Mouse (Mus musculus) megakaryocyte-erythroid progenitor cell, adult 5-6 weeks (primary cell): ENCODE data around the gene Grik5. TPM values are rescaled to one million over a fixed set of nuclear protein-coding genes. Genes with fewer than 3 reads are reported as not detected.

Experiments
- ATAC-seq: replicated peaks from 2 replicates; pipeline ENCODE4 v1.8.0; 2016; ENCODE audit warnings: mild to moderate bottlenecking, inconsistent platforms; ENCODE audit not compliant: severe bottlenecking, poor library complexity, low FRiP score, low TSS enrichment
- total RNA-seq, 2 experiments: library from RNA; stranded (forward) in 1 of 2; stranded (reverse) in 1 of 2; fragments of 200-1000, 215-1000 nt in 1 of 2; fragments of >200 nt in 1 of 2; fragmentation: Nextera tagmentation in 1 of 2; gene quantifications; 2 replicates each; pipeline ENCODE4 v1.2.3; 2014 to 2017

The Grik5 gene
- total RNA-seq, 2 experiments from 2014 or later: 0.23 to 31.7 TPM

DNA sequence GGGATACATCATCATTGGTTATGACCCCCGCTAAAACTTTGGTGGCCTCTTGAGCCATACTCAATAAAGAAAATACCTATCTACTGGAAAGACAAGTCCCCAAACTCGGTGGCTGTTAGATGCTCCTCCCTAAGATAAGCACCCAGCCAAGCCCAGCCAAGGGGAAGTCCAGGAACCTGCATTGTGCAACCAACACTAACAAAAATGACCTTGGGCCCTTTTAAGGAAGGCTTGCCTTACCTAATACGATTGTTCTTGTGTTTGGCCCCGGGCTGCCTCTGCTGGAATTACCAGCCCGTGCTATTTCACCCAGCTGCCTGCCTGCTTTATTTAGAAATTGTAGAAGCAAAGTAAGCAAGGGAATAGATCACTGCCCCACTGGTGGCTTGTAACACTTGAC lies 12.5 kb upstream of the Grik5 start:
- 0 out of 2 replicates have a peak, but pooled peaks have one; percentile 29 for ATAC-seq

DNA sequence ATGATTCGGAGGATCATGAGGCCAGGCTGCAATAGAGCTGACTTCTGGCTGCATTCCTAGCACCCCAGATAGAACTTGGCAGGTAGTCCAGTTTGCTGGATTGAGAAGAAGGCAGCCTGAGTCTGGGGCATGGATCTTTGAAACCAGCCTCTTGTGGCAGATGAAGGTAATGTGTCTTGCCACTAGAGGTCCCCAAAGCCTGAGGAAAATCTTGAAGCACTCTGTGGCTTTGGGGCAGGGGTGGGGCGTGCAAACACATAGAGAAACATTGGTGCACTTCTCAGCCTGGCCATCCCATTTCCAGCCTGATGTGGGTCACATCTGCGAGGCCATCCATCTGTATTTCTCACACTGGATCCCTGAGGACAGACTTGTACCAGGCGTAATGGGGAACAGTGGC lies 10.4 kb upstream of the Grik5 start:
- ATAC-seq: peak; percentile 77

DNA sequence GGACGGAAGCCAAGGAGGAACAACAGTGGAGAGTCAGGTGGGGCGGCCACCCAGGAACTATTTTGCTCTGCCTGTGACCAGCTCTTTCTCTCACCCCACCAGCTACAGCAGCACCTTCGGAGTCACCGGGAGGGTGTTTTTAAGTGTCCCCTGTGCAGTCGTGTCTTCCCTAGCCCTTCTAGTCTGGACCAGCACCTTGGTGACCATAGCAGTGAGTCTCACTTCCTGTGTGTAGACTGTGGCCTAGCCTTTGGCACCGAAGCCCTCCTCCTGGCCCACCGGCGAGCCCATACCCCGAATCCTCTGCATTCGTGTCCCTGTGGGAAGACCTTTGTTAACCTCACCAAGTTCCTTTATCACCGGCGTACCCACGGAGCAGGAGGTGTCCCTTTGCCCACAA lies 8.3 kb upstream of the Grik5 start:
- ATAC-seq: no peak

DNA sequence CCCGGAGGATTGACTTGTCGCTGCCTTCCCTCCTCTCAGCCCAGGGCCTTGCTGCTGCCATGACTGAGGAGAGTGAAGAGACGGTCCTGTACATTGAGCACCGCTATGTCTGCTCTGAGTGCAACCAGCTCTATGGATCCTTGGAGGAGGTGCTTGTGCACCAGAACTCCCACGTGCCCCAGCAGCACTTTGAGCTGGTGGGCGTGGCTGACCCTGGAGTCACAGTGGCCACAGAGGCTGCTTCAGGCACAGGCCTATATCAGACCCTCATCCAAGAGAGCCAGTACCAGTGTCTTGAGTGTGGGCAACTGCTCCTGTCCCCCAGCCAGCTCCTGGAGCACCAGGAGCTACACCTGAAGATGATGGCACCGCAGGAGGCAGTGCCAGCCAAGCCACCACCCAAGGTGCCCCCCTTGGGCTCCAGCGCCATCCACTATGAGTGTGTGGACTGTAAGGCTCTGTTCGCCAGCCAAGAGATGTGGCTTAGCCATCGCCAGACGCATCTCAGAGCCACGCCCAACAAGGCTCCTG lies 7.4 kb upstream of the Grik5 start:
- no peak for ATAC-seq

DNA sequence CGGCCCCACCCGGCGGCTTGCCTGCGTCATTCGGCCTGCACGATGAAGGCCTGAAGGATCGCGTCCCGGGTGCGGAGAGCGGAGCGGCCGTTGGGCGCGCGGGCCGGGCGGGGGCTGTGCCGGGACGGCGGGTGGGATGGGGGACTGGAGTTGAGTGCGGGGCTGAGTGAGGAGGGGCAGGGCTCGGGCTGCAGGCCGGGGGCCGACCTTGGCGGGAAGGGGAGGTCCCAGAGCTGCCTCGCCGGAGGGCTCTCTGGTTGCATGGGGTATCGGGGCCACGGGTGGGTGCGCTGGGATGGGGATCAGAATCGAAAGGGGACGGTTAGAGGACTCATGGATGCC lies 5.2 kb upstream of the Grik5 start:
- no peak for ATAC-seq

DNA sequence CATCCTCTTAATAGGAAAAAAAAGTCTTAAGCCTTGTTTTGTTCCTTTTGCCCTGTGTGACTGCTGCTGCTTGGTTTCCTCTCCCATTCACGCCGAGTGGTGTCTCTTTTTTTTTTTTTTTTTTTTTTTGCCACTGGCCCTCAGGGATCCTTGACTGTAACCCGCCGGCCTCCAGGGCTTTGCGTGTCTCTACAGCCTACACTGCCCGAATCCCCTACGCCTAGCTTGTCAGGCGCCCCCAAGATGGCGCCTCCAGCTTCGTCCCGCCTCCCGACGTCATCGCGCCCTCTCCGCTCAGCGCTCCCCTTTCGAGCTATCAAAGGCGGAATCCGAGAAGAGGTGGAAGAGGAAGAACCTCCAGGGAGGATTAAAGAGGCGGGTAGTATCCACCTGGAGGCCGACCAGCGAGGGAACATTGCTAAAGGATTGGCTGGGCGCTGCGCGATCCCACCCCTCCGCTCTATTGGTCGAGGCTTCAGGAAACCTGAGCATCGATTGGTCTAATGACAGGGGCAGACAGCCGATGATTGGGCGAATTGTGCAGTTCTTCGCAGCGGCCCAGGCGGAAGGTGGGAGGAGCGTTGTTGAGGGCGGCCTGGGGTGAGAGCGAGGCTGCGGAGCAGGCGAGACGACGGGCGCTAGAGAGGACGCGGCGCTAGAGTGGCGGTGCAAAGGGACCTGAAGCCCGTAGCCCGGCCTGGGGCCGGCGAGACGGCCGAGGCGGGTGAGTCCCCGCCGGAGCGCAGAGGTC lies 4.7 kb upstream of the Grik5 start:
- ATAC-seq: peak; percentile 94

DNA sequence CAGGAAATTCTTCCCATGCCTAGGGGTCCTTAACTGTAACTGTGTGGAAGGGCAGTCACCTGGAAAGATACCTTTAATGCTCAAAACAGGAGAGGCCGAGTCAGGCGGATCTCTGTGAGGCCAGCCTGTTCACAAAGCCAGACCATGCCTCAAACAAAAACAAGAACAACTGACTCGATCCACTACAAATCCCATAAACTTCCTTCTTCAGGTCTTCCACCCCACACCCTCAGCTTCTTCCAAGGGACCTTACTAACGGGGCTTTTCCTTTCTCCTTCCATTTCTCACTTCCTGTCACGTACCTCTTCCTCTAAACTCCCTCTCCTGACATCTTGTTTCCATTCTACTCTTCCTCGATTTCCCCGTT lies 4.1 kb upstream of the Grik5 start:
- ATAC-seq: no peak

DNA sequence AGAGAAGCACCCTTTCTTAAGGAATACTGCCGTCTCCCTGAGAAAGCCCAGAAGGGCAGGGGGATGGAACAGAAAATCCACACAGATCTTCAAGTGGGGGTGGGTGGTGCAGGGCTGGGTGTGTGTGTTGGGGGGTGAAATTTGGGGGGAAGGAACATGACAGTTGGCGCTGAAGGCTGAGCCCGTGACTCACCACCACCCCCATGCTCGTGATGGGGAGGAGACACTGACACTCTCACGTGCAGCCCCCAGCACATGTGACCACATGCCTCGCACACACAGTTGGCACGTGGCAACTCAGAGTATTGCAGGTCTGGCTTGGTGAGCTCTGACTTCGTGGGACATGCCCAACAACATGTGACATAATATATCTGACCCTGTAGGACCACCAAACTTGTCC lies 1.8 kb upstream of the Grik5 start:
- ATAC-seq: no peak

DNA sequence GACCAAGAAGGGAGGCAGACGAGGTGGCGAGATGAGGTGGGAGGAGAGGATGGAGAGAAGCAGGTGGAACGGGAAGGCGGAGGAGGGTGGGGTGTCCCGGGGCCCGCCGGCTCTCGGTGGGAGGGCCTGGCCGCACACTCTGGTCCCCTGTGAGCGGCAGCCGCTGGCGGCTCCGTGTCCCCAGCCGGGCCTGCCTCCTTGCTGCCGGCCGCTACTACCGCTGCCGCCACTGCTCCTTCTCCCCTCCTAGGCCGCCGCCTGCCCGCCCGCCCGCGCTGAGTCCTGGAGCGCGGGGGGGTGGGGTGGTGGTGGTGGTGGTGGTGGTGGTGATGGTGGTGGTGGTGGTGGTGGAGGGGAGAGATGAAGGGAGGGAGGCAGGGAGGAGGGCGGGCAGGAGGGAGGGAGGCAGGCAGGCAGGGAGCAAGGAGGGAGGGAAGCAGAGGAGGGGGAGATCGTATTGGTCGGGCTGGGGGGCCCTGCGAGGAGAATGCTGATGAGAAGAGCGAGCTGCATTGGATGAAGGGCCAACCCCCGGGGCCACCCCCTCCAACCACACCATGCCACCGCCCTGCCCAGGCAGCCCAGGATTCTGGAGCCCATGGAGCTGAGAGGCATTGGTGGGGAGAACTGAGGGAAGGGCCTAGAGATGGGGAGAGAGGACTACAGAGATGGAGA lies 707 bp upstream of the Grik5 start:
- ATAC-seq: no peak

DNA sequence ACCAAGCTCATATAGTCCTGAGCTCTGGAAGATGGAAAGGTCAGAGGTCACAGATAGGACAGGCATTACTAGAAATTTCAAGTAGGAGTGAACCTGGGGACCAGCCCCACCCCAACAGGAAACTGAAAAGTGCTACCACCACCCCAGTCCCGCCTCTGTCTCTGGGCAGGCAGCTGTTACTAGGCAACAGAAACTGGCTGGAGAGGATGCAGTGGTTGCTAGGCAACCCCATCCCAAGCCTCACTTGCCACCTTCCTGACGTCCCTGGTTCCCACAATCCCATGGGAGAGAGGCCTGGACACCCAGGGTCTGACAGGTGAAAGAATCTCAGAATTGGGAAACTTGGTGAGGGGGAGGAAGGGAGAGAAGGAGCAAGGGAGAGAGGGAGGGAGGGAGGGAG lies 3.4 kb downstream of the Grik5 start:
- ATAC-seq: no peak

DNA sequence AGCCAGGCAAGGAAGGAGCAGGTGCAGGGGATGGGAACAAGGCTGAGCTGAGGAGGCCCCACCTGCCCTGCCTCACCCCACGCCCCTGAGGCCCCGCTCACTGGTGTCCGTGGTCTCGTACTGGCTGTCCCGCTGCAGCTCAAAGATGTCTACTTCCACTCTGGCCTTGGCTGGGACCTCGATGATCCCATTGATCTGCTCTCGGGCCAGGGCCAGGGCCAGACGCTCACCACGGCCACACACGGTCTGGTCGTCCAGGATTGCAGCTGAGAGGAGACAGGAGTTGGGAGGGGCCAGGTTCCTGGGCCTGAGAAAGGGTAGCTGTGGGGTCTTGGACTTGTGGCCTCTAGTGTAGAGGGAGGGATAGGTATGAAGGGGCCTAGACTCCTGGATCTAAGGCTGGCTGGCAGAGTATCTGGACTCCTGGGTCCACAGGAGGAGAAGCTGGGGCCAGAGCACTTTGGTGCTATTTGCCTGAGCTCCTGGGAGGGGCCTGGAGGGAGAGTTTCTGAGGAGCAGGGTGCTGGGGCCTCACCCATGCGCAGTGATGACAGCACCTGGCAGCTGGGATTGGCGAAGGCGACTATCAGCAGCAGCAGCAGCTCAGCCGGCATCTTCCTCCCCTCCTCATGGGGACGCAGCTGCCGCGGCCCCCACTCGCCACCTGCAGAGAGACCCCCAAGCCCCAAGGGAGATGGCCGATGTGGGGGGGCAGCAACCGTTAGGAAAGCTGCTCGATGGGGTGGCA lies 4.1 kb downstream of the Grik5 start:
- ATAC-seq: no peak

DNA sequence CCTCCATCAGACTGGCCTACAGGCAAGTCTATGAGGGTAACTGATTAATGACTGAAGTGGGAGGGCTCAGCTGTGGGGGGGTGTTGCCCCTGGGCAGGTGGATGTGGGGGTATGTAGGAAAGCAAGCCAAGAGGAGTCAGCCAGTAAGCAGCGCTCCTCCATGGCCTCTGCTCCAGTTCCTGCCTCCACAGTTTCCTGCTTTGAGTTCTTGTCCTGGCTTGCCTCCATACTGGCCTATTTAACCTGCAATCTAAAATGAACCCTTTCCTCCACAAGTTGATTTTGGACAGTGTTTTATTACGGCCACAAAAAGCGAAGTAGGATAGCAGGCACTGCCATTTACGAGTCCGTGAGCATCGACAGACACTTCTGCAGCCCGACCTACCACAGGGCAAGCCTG lies 4.8 kb downstream of the Grik5 start:
- ATAC-seq: no peak

DNA sequence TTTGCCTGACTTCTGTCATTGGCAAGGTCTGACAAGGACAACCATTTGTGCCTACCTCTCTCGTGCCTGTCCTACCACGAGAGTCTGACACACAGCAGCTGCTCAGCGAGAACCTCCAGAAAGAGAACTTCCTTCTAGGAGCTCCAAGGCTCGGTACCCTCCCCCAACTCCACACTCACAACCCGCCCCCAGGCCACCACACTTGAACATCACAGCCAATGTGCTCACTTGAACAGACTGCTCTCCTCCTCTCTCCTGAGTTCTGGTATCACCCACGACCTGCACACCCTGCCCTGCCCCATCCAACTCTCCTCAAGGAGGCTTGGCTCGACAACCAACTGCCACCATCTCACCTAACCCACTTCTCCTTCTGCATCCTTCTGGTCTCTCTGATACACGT lies 8.2 kb downstream of the Grik5 start:
- ATAC-seq: no peak

DNA sequence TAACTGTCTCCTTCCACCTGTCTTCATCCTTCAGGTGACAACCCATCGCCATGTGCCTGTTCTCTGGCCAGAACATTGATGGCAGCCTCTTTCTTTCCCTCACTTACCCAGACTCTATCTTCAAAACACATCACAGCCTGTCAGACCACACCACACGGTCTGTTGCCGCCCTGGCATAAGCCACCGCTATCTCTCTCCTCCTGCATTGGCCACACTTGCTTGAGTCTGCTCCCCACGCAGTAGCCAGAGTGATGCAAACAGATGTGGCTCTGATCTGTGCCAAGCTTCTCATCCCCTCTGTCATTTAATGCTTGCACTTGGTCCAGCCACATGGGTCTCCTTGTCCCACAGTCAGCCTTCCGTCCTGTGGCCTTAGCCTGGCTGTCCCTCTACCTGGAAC lies 8.8 kb downstream of the Grik5 start:
- peak; percentile 96 for ATAC-seq

DNA sequence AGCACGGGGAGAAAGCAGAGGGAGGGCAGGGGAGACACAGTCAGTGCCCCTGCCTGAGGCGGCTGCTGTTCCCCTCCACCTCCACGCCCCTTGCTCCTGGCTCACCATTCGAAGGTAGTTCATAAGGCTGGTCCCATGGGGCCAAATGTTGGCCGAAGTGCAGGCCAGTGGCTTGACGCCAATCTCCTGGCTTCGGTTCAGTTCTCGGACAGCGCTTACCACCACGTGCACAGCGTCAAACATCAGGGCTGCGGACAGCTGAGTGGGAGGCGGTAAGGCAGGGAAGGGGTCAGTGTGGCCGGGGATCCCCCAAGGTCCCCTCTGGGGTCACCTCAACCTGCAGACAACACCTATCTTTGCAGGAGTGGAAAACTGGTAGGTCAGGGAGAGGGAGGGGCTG lies 13.3 kb downstream of the Grik5 start:
- ATAC-seq: no peak

DNA sequence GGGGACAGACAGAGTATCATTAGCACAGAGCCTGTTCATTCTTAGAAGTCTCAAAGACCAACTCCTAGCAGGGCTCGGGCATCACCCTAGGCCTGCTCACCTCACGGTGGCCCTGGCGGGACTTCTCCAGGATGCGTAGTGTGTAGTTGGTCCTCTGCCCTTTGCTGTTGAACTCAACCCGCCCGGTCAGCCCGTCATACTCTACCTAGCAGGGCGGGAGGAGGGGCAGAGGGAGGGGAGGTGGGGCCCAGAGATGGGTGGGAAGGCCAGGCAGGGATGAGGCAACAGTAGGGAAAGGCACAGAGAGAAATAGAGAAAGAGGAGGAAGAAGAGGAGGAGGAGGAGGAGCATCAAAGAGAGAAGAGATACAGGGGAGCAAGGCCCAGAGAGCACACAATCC lies 13.8 kb downstream of the Grik5 start:
- no peak for ATAC-seq

DNA sequence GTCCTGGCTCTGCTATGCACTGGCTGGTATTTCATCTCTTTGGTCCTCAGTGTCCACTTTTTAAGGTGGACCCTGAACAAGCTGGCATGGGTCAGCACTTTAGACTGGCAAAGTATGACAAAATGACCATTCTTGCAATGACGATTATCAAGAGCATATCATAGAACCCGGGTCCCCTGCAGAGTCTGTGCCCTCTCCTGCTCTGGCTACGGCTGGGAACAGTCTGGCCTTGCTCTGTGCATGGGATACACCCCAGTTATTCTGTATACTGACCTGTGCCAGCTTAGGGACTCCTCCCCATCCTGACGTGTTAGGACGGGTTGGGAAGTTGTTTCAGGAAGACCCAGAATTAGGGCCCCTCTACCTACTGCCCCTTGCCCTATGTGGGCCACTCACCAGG lies 14.3 kb downstream of the Grik5 start:
- ATAC-seq: no peak

DNA sequence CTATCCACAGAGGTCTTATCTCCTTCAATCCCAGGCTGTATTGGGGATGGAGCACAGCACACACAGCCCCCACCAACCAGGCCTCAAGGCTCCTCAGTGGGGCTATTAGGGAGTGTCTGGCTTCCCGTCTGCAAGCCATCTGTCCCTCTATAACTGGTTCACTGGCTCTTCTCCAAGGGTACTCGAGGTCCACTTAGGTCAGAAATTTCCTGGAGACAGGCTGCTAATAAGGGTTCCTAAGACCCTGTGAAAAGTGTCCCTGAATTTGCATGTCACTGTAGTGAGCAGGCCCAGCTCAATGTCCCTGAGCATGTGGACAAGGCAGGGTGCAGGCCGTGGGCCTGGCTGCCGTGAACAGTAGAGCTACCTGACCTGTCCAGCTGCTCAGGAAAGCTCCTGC lies 15.2 kb downstream of the Grik5 start:
- ATAC-seq: no peak

DNA sequence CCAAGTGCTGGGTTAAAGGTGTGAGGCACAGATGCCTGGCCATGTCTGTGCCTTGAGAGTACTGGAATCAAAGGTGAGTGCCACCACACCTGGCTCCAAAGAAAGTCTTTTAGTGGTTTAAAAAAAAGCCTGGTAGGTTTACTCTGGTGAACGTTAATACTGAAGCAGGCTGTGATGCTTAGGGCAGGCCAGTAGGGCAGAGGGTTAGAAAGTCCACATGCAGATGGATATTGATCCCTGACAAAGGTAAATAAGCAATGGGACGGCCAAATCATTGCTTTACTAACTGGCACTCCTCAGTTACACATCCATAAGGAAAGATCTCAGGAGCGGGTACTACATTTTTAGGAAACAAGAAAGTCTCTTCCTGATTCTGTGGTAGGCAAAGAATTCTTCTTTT lies 19.6 kb downstream of the Grik5 start:
- no peak for ATAC-seq

DNA sequence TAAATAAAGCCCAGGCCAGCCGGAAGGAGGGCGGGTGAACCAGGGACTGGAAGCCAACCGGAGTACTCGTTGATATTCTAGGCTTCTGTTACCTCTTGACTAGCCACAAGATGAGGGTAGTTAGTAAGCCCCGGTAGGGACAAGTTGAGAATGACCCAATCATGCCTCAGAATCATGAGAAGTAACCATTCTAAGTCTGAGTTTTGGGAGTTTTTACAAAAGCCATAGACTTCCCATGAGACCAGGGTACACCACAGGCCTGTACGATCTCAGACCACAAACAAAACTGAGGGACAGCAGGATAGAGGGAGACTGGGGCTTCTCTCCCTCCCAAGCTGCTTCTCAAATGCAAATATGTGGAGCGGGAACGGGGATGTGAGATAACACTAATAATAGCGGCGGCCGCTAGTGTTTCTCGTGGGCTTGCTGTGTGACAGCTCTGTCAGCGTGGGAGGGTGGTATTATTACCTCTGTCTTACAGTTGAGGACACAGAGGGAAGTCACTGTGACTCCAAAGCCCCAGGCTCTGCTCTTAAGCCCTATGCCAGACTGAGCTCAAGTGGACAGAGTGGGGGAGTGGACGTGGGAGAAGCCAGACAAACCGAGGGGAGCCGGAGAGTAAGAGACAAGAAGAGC lies 22.7 kb downstream of the Grik5 start:
- no peak for ATAC-seq
